Mouse (Mus musculus): ENCODE results near the gene Zfp592. TPM values are rescaled to one million over a fixed set of nuclear protein-coding genes. Genes with fewer than 3 reads are reported as not detected.

The Zfp592 gene
- polyA plus RNA-seq, 2 experiments: 6.6 to 8.3 TPM

DNA sequence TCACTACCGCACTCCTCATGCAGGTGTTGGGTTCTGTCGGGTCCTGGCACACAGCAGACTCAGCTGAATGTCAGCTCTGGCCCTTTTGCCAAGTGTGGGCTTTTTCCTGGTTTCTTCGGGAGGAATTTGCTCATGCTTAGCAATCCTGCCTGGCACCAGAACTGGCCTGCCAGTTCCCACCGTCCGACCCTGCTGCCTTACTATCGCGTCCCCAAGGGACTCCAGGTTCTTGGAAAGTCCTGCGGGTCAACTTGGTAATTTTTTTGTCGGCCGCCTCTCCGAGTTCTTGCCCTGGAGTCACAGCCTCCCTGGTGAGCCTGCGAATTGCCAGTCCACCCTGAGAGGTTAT lies 876 bp upstream of the Zfp592 start:
- Histone ChIP-seq H3K27ac (peak overlapping the region; percentile 43; the same call in 1 of the 2 replicates), H3K9ac (replicated peaks) (peak overlapping the region; percentile 99), H3K36me3 (replicated peaks; ENCODE audit: control insufficient read depth, insufficient read depth, low read depth) (no peaks in the 10 kb centered on the region; the same call in 1 of the 2 replicates), H3K4me1 (replicated peaks; ENCODE audit: control insufficient read depth in 2 of 2, insufficient read depth in 2 of 2, low read length in 1 of 2) (peaks cover 39 to 63% of the 10 kb centered on the region in 2 experiments), H3K4me2 (ENCODE audit: low read depth) (peak overlapping the region; percentile 100), H3K4me3 (ENCODE audit: insufficient read depth in 1 of 2, low read depth in 2 of 2, low read length in 2 of 2) (peak overlapping the region; percentile 73 to 100), H3K27me3 (ENCODE audit: control insufficient read depth, insufficient read depth, low read length) (no peaks in the 10 kb centered on the region), H3K9me3 (ENCODE audit: control insufficient read depth, low read length) (no peaks in the 10 kb centered on the region)
- ATAC-seq (ENCODE audit: insufficient read depth) (no peak), DNase-seq (ENCODE audit: low read depth in 3 of 3, low spot score in 3 of 3) (no peak)
- WGBS (ENCODE audit: insufficient replicate concordance): 2% methylated on average over 12 of the region's 12 CpGs
- TF ChIP-seq CTCF (IDR thresholded peaks at IDR 0.05; ENCODE audit: low read depth) (no peak; the same call in 1 of the 2 replicates), EP300 (IDR thresholded peaks at IDR 0.05; ENCODE audit: low read depth) (no peak)

DNA sequence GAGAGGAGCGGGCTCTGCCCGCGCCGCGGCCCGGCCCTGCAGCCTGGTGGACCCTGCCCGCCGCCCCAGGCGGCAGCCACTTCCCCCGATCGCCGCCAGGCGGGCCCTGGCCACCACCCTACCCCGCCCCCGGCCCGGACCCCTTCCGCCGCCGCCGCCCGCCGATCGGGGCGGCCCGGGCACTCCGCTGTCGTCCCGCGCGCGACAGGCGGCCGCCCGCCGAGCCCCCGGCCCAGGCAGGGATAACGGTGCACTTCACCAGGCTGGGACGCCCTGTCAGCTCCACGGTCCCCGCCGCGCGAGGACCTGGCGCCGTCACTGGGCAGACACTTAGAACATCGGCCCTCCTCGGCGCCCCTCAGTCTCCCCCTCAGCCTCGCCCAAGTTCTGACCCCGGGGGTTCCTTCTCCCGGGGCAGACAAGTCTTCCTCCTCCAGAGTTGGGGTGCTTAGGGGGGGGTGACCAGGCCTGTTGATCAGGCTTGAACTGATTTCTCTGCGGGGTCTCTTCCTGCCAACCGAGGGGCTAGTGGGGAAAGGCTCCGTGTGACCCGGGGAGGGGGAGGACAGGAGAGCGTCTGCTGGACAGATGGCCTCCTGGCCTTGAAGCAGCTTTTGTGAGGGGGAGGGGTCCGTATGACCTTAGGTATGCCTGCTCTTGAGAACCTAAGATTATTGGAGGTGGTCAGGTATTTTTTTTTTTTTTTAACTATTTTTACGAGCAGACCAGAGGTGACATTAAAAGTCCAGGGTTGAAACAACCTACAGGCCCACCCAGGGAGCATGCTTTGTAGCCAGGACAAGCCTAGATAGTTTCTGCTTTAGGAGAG lies 567 bp downstream of the Zfp592 start:
- no peaks in the 10 kb centered on the region; the same call in 1 of the 2 replicates for H3K36me3 ChIP-seq (replicated peaks; ENCODE audit: control insufficient read depth, insufficient read depth, low read depth)
- peak overlapping the region; percentile 100 for H3K4me2 ChIP-seq (ENCODE audit: low read depth)
- TF ChIP-seq CTCF (IDR thresholded peaks at IDR 0.05; ENCODE audit: low read depth) (no peak), EP300 (IDR thresholded peaks at IDR 0.05; ENCODE audit: low read depth) (no peak)
- ATAC-seq (ENCODE audit: insufficient read depth): peak; percentile 64
- H3K4me3 ChIP-seq (ENCODE audit: insufficient read depth in 1 of 2, low read depth in 2 of 2, low read length in 2 of 2): peak overlapping the region; percentile 95 to 100
- H3K9me3 ChIP-seq (ENCODE audit: control insufficient read depth, low read length): no peaks in the 10 kb centered on the region
- H3K27me3 ChIP-seq (ENCODE audit: control insufficient read depth, insufficient read depth, low read length): no peaks in the 10 kb centered on the region
- H3K4me1 ChIP-seq (replicated peaks; ENCODE audit: control insufficient read depth in 2 of 2, insufficient read depth in 2 of 2, low read length in 1 of 2): peaks cover 34 to 59% of the 10 kb centered on the region in 2 experiments
- peak overlapping the region; percentile 99 for H3K9ac ChIP-seq (replicated peaks)
- peak overlapping the region; percentile 78 for H3K27ac ChIP-seq
- under 1% methylated on average over 55 of the region's 58 CpGs for WGBS (ENCODE audit: insufficient replicate concordance)
- DNase-seq (ENCODE audit: low read depth in 3 of 3, low spot score in 3 of 3): no peak

DNA sequence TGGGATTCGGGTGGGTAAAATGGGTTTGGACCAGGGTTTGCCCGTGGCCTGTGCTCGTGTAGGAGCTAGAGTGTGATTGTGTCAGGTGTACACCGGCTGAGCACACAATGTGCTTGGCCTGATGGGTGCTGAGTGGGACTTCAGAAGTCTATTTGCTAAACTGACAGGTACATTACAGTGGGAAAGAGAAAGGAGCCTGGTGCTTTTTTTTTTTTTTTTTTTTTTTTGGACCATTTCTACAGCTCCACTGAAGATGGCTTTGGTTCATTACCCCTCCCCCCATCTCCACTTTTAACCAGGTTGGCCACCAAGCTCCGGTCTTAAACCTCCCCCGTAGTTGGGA lies 1.2 kb downstream of the Zfp592 start:
- peak overlapping the region; percentile 95 to 100 for H3K4me3 ChIP-seq (ENCODE audit: insufficient read depth in 1 of 2, low read depth in 2 of 2, low read length in 2 of 2)
- no peaks in the 10 kb centered on the region for H3K9me3 ChIP-seq (ENCODE audit: control insufficient read depth, low read length)
- no peaks in the 10 kb centered on the region for H3K27me3 ChIP-seq (ENCODE audit: control insufficient read depth, insufficient read depth, low read length)
- no peaks in the 10 kb centered on the region; the same call in 1 of the 2 replicates for H3K36me3 ChIP-seq (replicated peaks; ENCODE audit: control insufficient read depth, insufficient read depth, low read depth)
- H3K4me2 ChIP-seq (ENCODE audit: low read depth): peak overlapping the region; percentile 100
- peaks cover 34 to 57% of the 10 kb centered on the region in 2 experiments for H3K4me1 ChIP-seq (replicated peaks; ENCODE audit: control insufficient read depth in 2 of 2, insufficient read depth in 2 of 2, low read length in 1 of 2)
- TF ChIP-seq EP300 (IDR thresholded peaks at IDR 0.05; ENCODE audit: low read depth) (no peak), CTCF (IDR thresholded peaks at IDR 0.05; ENCODE audit: low read depth) (no peak)
- H3K27ac ChIP-seq: peak overlapping the region; percentile 78
- WGBS (ENCODE audit: insufficient replicate concordance): 2% methylated on average over 6 of the region's 6 CpGs
- no peak for DNase-seq (ENCODE audit: low read depth in 3 of 3, low spot score in 3 of 3)
- ATAC-seq (ENCODE audit: insufficient read depth): no peak
- H3K9ac ChIP-seq (replicated peaks): peak overlapping the region; percentile 99

GRCm38 (mm10) chr7:80995266-80996146 lies 2.0 kb downstream of the Zfp592 start:
- Histone ChIP-seq H3K36me3 (replicated peaks; ENCODE audit: control insufficient read depth, insufficient read depth, low read depth) (no peaks in the 10 kb centered on the region; the same call in 1 of the 2 replicates), H3K4me2 (ENCODE audit: low read depth) (peak overlapping the region; percentile 100), H3K27ac (peak overlapping the region; percentile 63), H3K4me3 (ENCODE audit: insufficient read depth in 1 of 2, low read depth in 2 of 2, low read length in 2 of 2) (peak overlapping the region; percentile 95 to 100), H3K9me3 (ENCODE audit: control insufficient read depth, low read length) (no peaks in the 10 kb centered on the region), H3K27me3 (ENCODE audit: control insufficient read depth, insufficient read depth, low read length) (no peaks in the 10 kb centered on the region), H3K4me1 (replicated peaks; ENCODE audit: control insufficient read depth in 2 of 2, insufficient read depth in 2 of 2, low read length in 1 of 2) (peaks cover 34 to 56% of the 10 kb centered on the region in 2 experiments), H3K9ac (replicated peaks) (peak overlapping the region; percentile 99)
- ATAC-seq (ENCODE audit: insufficient read depth) (no peak), DNase-seq (ENCODE audit: low read depth in 3 of 3, low spot score in 3 of 3) (no peak)
- 6% methylated on average over 3 of the region's 3 CpGs for WGBS (ENCODE audit: insufficient replicate concordance)
- TF ChIP-seq EP300 (IDR thresholded peaks at IDR 0.05; ENCODE audit: low read depth) (no peak), CTCF (IDR thresholded peaks at IDR 0.05; ENCODE audit: low read depth) (no peak)
